Mouse (Mus musculus): ENCODE measurements around the gene Exoc4. TPM values are rescaled to one million over a fixed set of nuclear protein-coding genes. Genes with fewer than 3 reads are reported as not detected.

The Exoc4 gene
- polyA plus RNA-seq, 2 experiments, result 16.8 to 24.2 TPM

- no peaks in the 10 kb centered on the region for H3K27me3 ChIP-seq (ENCODE audit: control insufficient read depth, insufficient read depth, low read length)
- no peak overlapping the region for H3K9ac ChIP-seq (ENCODE audit: low read depth, low read length, severe bottlenecking)
- H3K4me3 ChIP-seq (replicated peaks; ENCODE audit: low read length), result no peak overlapping the region
- H3K4me1 ChIP-seq (ENCODE audit: control insufficient read depth, insufficient read depth, low read length), result no peaks in the 10 kb centered on the region
- H3K36me3 ChIP-seq (ENCODE audit: control insufficient read depth, insufficient read depth, low read length), result no peaks in the 10 kb centered on the region
- H3K27ac ChIP-seq (replicated peaks; ENCODE audit: low read depth, low read length), result no peak overlapping the region
- no peaks in the 10 kb centered on the region for H3K9me3 ChIP-seq (ENCODE audit: control insufficient read depth, low read length)
- ATAC-seq (ENCODE audit: low FRiP score, low read depth) (no peak), DNase-seq (ENCODE audit: low spot score) (no peak)
- no peak overlapping the region for H3K4me2 ChIP-seq (replicated peaks; ENCODE audit: low read depth, low read length, severe bottlenecking)
- TF ChIP-seq POLR2A (IDR thresholded peaks at IDR 0.05; ENCODE audit: borderline replicate concordance, extremely low read depth, insufficient read depth, insufficient read length), result no peak
Observed at GRCm38 (mm10) chr6:33507134-33507533, 258.2 kb downstream of the Exoc4 start.

GRCm38 (mm10) chr6:33515391-33515790 is 266.5 kb downstream of the Exoc4 start:
- H3K9me3 ChIP-seq (ENCODE audit: control insufficient read depth, low read length), result no peaks in the 10 kb centered on the region
- no peaks in the 10 kb centered on the region for H3K36me3 ChIP-seq (ENCODE audit: control insufficient read depth, insufficient read depth, low read length)
- TF ChIP-seq POLR2A (IDR thresholded peaks at IDR 0.05; ENCODE audit: borderline replicate concordance, extremely low read depth, insufficient read depth, insufficient read length), result no peak
- 67% methylated on average over 4 of the region's 4 CpGs for WGBS
- H3K4me2 ChIP-seq (replicated peaks; ENCODE audit: low read depth, low read length, severe bottlenecking), result no peak overlapping the region
- no peak overlapping the region for H3K4me3 ChIP-seq (replicated peaks; ENCODE audit: low read length)
- no peaks in the 10 kb centered on the region for H3K4me1 ChIP-seq (ENCODE audit: control insufficient read depth, insufficient read depth, low read length)
- H3K27ac ChIP-seq (replicated peaks; ENCODE audit: low read depth, low read length), result no peak overlapping the region
- ATAC-seq (ENCODE audit: low FRiP score, low read depth), result no peak
- no peaks in the 10 kb centered on the region for H3K27me3 ChIP-seq (ENCODE audit: control insufficient read depth, insufficient read depth, low read length)
- no peak for DNase-seq (ENCODE audit: low spot score)
- H3K9ac ChIP-seq (ENCODE audit: low read depth, low read length, severe bottlenecking), result no peak overlapping the region

- no peak for ATAC-seq (ENCODE audit: low FRiP score, low read depth)
Observed at GRCm38 (mm10) chr6:33516798-33517197, 267.9 kb downstream of the Exoc4 start.

GRCm38 (mm10) chr6:33517890-33518410 is 269.1 kb downstream of the Exoc4 start:
- no peak for TF ChIP-seq POLR2A (IDR thresholded peaks at IDR 0.05; ENCODE audit: borderline replicate concordance, extremely low read depth, insufficient read depth, insufficient read length)
- ATAC-seq (ENCODE audit: low FRiP score, low read depth) (no peak), DNase-seq (ENCODE audit: low spot score) (peak; percentile 5)
- H3K4me3 ChIP-seq (replicated peaks; ENCODE audit: low read length), result no peak overlapping the region
- H3K9me3 ChIP-seq (ENCODE audit: control insufficient read depth, low read length), result no peaks in the 10 kb centered on the region
- H3K4me2 ChIP-seq (replicated peaks; ENCODE audit: low read depth, low read length, severe bottlenecking), result no peak overlapping the region
- H3K27ac ChIP-seq (replicated peaks; ENCODE audit: low read depth, low read length), result no peak overlapping the region
- no peaks in the 10 kb centered on the region for H3K4me1 ChIP-seq (ENCODE audit: control insufficient read depth, insufficient read depth, low read length)
- no peaks in the 10 kb centered on the region for H3K27me3 ChIP-seq (ENCODE audit: control insufficient read depth, insufficient read depth, low read length)
- no peaks in the 10 kb centered on the region for H3K36me3 ChIP-seq (ENCODE audit: control insufficient read depth, insufficient read depth, low read length)
- no peak overlapping the region for H3K9ac ChIP-seq (ENCODE audit: low read depth, low read length, severe bottlenecking)
- WGBS, result 17% methylated on average over 5 of the region's 5 CpGs

More at GRCm38 (mm10) chr6:33516798-33517197, 267.9 kb downstream of the Exoc4 start:
- H3K4me1 ChIP-seq (ENCODE audit: control insufficient read depth, insufficient read depth, low read length), result no peaks in the 10 kb centered on the region
- DNase-seq (ENCODE audit: low spot score), result no peak
- no peak overlapping the region for H3K9ac ChIP-seq (ENCODE audit: low read depth, low read length, severe bottlenecking)
- H3K9me3 ChIP-seq (ENCODE audit: control insufficient read depth, low read length), result no peaks in the 10 kb centered on the region
- no peak overlapping the region for H3K27ac ChIP-seq (replicated peaks; ENCODE audit: low read depth, low read length)
- H3K4me3 ChIP-seq (replicated peaks; ENCODE audit: low read length), result no peak overlapping the region
- WGBS, result 74% methylated on average over 6 of the region's 6 CpGs
- H3K27me3 ChIP-seq (ENCODE audit: control insufficient read depth, insufficient read depth, low read length), result no peaks in the 10 kb centered on the region
- no peak overlapping the region for H3K4me2 ChIP-seq (replicated peaks; ENCODE audit: low read depth, low read length, severe bottlenecking)
- H3K36me3 ChIP-seq (ENCODE audit: control insufficient read depth, insufficient read depth, low read length), result no peaks in the 10 kb centered on the region
- TF ChIP-seq POLR2A (IDR thresholded peaks at IDR 0.05; ENCODE audit: borderline replicate concordance, extremely low read depth, insufficient read depth, insufficient read length), result no peak

GRCm38 (mm10) chr6:33525695-33526366 is 276.9 kb downstream of the Exoc4 start:
- 90% methylated on average over 7 of the region's 7 CpGs for WGBS

More at GRCm38 (mm10) chr6:33525695-33526366, 276.9 kb downstream of the Exoc4 start:
- no peaks in the 10 kb centered on the region for H3K36me3 ChIP-seq (ENCODE audit: control insufficient read depth, insufficient read depth, low read length)
- no peak for ATAC-seq (ENCODE audit: low FRiP score, low read depth)
- no peak overlapping the region for H3K4me2 ChIP-seq (replicated peaks; ENCODE audit: low read depth, low read length, severe bottlenecking)
- no peak overlapping the region for H3K9ac ChIP-seq (ENCODE audit: low read depth, low read length, severe bottlenecking)
- no peak for TF ChIP-seq POLR2A (IDR thresholded peaks at IDR 0.05; ENCODE audit: borderline replicate concordance, extremely low read depth, insufficient read depth, insufficient read length)
- no peak overlapping the region for H3K27ac ChIP-seq (replicated peaks; ENCODE audit: low read depth, low read length)
- H3K9me3 ChIP-seq (ENCODE audit: control insufficient read depth, low read length), result no peaks in the 10 kb centered on the region
- H3K27me3 ChIP-seq (ENCODE audit: control insufficient read depth, insufficient read depth, low read length), result no peaks in the 10 kb centered on the region
- no peaks in the 10 kb centered on the region for H3K4me1 ChIP-seq (ENCODE audit: control insufficient read depth, insufficient read depth, low read length)
- H3K4me3 ChIP-seq (replicated peaks; ENCODE audit: low read length), result no peak overlapping the region
- DNase-seq (ENCODE audit: low spot score), result no peak

All from limb, embryonic 14.5 days (tissue).